ENCODE assay signal across 22 mouse cellular contexts in the genomic region with DNA sequence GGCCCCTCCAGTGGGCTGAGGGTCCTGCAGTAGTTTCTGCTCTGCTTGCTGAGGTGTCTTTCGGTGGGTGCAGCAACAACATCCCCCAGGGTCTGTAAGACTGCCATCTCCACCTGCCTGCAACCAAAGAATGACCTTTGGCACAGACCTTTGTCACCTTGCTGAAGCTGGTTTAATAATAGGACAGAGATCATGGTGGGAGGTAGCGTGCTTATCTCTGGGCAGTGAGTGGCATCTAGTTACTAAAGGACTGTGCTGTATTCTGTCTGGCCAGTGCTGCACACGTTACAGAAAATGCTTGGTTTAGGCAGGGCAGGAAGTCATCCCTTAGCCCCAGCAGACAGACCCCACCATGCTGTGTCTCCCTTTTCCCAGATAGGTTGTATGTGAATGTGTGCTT. TPM values are rescaled to one million over a fixed set of nuclear protein-coding genes. Genes with fewer than 3 reads are reported as not detected.
DNase-seq lines count a peak whose midpoint lies in the region; ATAC-seq and TF ChIP-seq lines count a peak whose summit lies in the region.
"Had no signal": no experiment of that assay in that cellular context is flagged by ENCODE, and none has a peak within 500 bp of the region (broad histone marks: within the 10 kb centered on the region; RNA-seq: fewer than 3 reads in every experiment).

No protein-coding gene starts in this region.

- no peaks in the 10 kb centered on the region for H3K9me3 ChIP-seq in liver, postnatal 0 days (ENCODE audit: low read length)
- H3K9me3 ChIP-seq: embryonic facial prominence, embryonic 13.5 days; forebrain, embryonic 15.5 days; hindbrain, embryonic 15.5 days; kidney, embryonic 15.5 days; limb, embryonic 13.5 days had no signal

- H3K27ac ChIP-seq in liver, postnatal 0 days (ENCODE audit: low read depth): no peak overlapping the region
- H3K27ac ChIP-seq: embryonic facial prominence, embryonic 13.5 days; forebrain, embryonic 15.5 days; hindbrain, embryonic 15.5 days; kidney, embryonic 15.5 days; layer of hippocampus, adult 2 months; limb, embryonic 13.5 days had no signal

- no peak overlapping the region for H3K9ac ChIP-seq in liver, postnatal 0 days (replicated peaks)
- H3K9ac ChIP-seq: embryonic facial prominence, embryonic 13.5 days; forebrain, embryonic 15.5 days; hindbrain, embryonic 15.5 days; kidney, embryonic 15.5 days; limb, embryonic 13.5 days had no signal

- 44% methylated on average over 3 of the region's 3 CpGs for WGBS in liver, postnatal 0 days (ENCODE audit: insufficient replicate concordance)

- H3K27me3 ChIP-seq in liver, postnatal 0 days (ENCODE audit: insufficient read depth, low read length): no peaks in the 10 kb centered on the region
- H3K27me3 ChIP-seq: embryonic facial prominence, embryonic 13.5 days; forebrain, embryonic 15.5 days; hindbrain, embryonic 15.5 days; kidney, embryonic 15.5 days; limb, embryonic 13.5 days; Patski had no signal

- no peak overlapping the region for H3K4me2 ChIP-seq in liver, postnatal 0 days (ENCODE audit: low read depth, low read length)
- H3K4me2 ChIP-seq: embryonic facial prominence, embryonic 13.5 days; forebrain, embryonic 15.5 days; hindbrain, embryonic 15.5 days; kidney, embryonic 15.5 days; limb, embryonic 13.5 days; midbrain, embryonic 11.5 days had no signal

- H3K4me1 ChIP-seq in liver, postnatal 0 days (ENCODE audit: insufficient read depth): peaks cover 11% of the 10 kb centered on the region
- H3K4me1 ChIP-seq: embryonic facial prominence, embryonic 13.5 days; forebrain, embryonic 15.5 days; hindbrain, embryonic 15.5 days; kidney, embryonic 15.5 days had no signal

- TF ChIP-seq CTCF in liver, postnatal 0 days (IDR thresholded peaks at IDR 0.05; ENCODE audit: low read depth): no peak

- intact Hi-C loops in heart, postnatal 25 days (cut with DNase I): no loop called here
- intact Hi-C loops in heart, postnatal 10 days (cut with DNase I): no loop called here

- no peak for TF ChIP-seq EP300 in liver, postnatal 0 days (IDR thresholded peaks at IDR 0.05; ENCODE audit: low read depth)

- peak; percentile 76 for ATAC-seq in liver, postnatal 0 days
- ATAC-seq: forebrain, embryonic 15.5 days; Patski had no signal

- peak; percentile 92 for DNase-seq in heart, adult 11 months
- DNase-seq in heart, postnatal 25 days (ENCODE audit: low spot score): no peak
- DNase-seq in kidney, adult 8-10 months: peak; percentile 60
- no peak for DNase-seq in kidney, adult 18-20 months
- DNase-seq in heart, postnatal 10 days: peak; percentile 58 to 71
- no peak for DNase-seq in liver, postnatal 0 days
- no peak for DNase-seq in Muller cell, postnatal 12 days (ENCODE audit: inconsistent ontology term)
- DNase-seq in cerebellum, adult 18-20 months: no peak
- DNase-seq: adrenal gland, adult 8-10 months; cerebellum, adult 9-11 months; gastrocnemius, postnatal 36 days; layer of hippocampus, postnatal 36 days; thymus, adult 2 months had no signal

- H3K36me3 ChIP-seq in liver, postnatal 0 days (replicated peaks; ENCODE audit: insufficient read depth, low read length): no peaks in the 10 kb centered on the region
- H3K36me3 ChIP-seq: embryonic facial prominence, embryonic 13.5 days; forebrain, embryonic 15.5 days; hindbrain, embryonic 15.5 days; kidney, embryonic 15.5 days; limb, embryonic 13.5 days had no signal

- H3K4me3 ChIP-seq in liver, postnatal 0 days (ENCODE audit: low read depth, low read length): no peak overlapping the region
- H3K4me3 ChIP-seq: embryonic facial prominence, embryonic 13.5 days; forebrain, embryonic 15.5 days; hindbrain, embryonic 15.5 days; kidney, embryonic 15.5 days; layer of hippocampus, adult 2 months; limb, embryonic 13.5 days had no signal

RNA-seq across cellular contexts. Expression of gene Slc12a7, which starts 22.9 kb away (rescaled TPM):
- 100 to 1,000 TPM; 162 to 182 TPM for total RNA-seq in heart, postnatal 25 days (2021)
- 100 to 1,000 TPM; 160 to 180 TPM for total RNA-seq in heart, postnatal 10 days (2021)
- polyA plus RNA-seq in liver, postnatal 0 days (2015; fragmentation: Nextera tagmentation; extraction: Ambion mirVana): 6.5 and 7.0 TPM in 2 replicates

RNA-seq across cellular contexts. Expression of gene Slc6a19, which starts 51.1 kb away (rescaled TPM):
- not detected for total RNA-seq in heart, postnatal 25 days (2021)
- total RNA-seq in heart, postnatal 10 days (2021): under 1 TPM in 1 of 2 experiments, not detected in 1; 0.10 TPM
- polyA plus RNA-seq in liver, postnatal 0 days (2015; fragmentation: Nextera tagmentation; extraction: Ambion mirVana): 1.3 and 1.4 TPM in 2 replicates
- total RNA-seq: gastrocnemius, postnatal 36 days; layer of hippocampus, adult 2 months; layer of hippocampus, postnatal 36 days had no signal
- polyA plus RNA-seq: embryonic facial prominence, embryonic 13.5 days; lung, embryonic 16.5 days had no signal

Comparison
In these comparisons a context has a peak if more than half of its experiments do, and no peak if none do; other contexts are left out.
1. DNase-seq: peak in heart, adult 11 months (single experiment), kidney, adult 8-10 months (2 of 2) and heart, postnatal 10 days (2 of 2); none in heart, postnatal 25 days (single experiment), kidney, adult 18-20 months (single experiment), liver, postnatal 0 days (single experiment), Muller cell, postnatal 12 days (single experiment) and cerebellum, adult 18-20 months (0 of 2).